Mouse (Mus musculus) left cerebral cortex, postnatal 25 days (tissue): ENCODE measurements around the gene Tmem92. TPM values are rescaled to one million over a fixed set of nuclear protein-coding genes. Genes with fewer than 3 reads are reported as not detected.
"Not testable (repeated sequence)": the region's sequence is repeated elsewhere in the genome, so short reads cannot be mapped to it uniquely, and the experiment has no call there.

Source experiments
- DNase-seq, 2 experiments: peaks; one replicate each; pipeline ENCODE4 v3.0.0; 2022; ENCODE audit warnings: low spot score in 2 of 2, mixed read lengths in 1 of 2
- intact Hi-C: fragments of 180-260 bp; cut with DNase I; formaldehyde crosslinking; loops from one replicate; pipeline ENCODE4 v1.15.1; 2025
- total RNA-seq, 2 experiments: library from RNA; stranded (reverse); gene quantifications; 2 replicates each; pipeline ENCODE4 v1.2.3; 2021

Tmem92 gene
- not detected for total RNA-seq

- no peak for DNase-seq
- intact Hi-C loops, result no loop called here
These were observed at the start of gene Tmem92 for GRCm38 (mm10) chr11:94782603-94783002. Gene Tmem92, minus strand, starts transcription at chr11:94782703.

- intact Hi-C loops, result no loop called here
- no peak for DNase-seq
These were observed 46.5 kb upstream of the Tmem92 start for GRCm38 (mm10) chr11:94828966-94829365.

GRCm38 (mm10) chr11:94819427-94819826, 36.9 kb upstream of the Tmem92 start:
- DNase-seq, result peak in 1 of 2 experiments; percentile 1
- intact Hi-C loops, result not testable (repeated sequence)

- peak in 1 of 2 experiments; percentile 10 for DNase-seq
- intact Hi-C loops, result not testable (repeated sequence)
These were observed 36.4 kb upstream of the Tmem92 start for GRCm38 (mm10) chr11:94818946-94819345.

GRCm38 (mm10) chr11:94811537-94811936, 29.0 kb upstream of the Tmem92 start:
- intact Hi-C loops, result not testable (repeated sequence)

GRCm38 (mm10) chr11:94791700-94792099, 9.2 kb upstream of the Tmem92 start:
- intact Hi-C loops, result no loop called here
- DNase-seq, result no peak

More at GRCm38 (mm10) chr11:94811537-94811936, 29.0 kb upstream of the Tmem92 start:
- not testable (repeated sequence) for DNase-seq

- peak; percentile 47 to 62 for DNase-seq
- intact Hi-C loops, result loop anchor here (2.0 kb wide), 1 partner anchor 152 kb away; the partner anchor contains the start of gene Col1a1
These were observed 2.7 kb upstream of the Tmem92 start for GRCm38 (mm10) chr11:94785247-94785646.

GRCm38 (mm10) chr11:94774887-94775497, 7.5 kb downstream of the Tmem92 start:
- no peak for DNase-seq
- intact Hi-C loops, result no loop called here

DNA sequence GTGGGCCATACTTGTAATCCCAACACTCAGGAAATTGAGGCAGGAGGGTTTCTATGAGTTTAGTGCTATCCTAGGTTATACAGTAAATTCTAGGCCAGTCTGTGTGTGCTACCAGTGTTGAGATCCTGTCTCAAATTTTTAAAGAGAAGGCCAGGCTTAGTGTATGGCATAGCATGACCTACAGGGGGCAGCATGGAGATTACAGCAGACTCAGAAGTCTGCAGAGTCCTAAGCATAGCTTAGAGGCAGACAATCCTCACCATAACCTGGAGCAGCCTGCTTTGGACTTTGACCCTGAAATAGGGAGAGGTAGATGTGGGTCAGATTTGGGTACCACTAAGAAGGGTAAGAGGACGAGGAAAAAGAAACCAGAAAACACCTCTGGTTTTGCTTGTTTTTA, 8.7 kb downstream of the Tmem92 start:
- no peak for DNase-seq
- intact Hi-C loops, result no loop called here

GRCm38 (mm10) chr11:94772363-94773055, 10.0 kb downstream of the Tmem92 start:
- intact Hi-C loops, result no loop called here
- no peak for DNase-seq

- intact Hi-C loops, result no loop called here
- no peak for DNase-seq
These were observed 15.3 kb downstream of the Tmem92 start for GRCm38 (mm10) chr11:94767241-94767640.

- intact Hi-C loops, result no loop called here
These were observed 19.7 kb downstream of the Tmem92 start for GRCm38 (mm10) chr11:94762775-94763174.

DNA sequence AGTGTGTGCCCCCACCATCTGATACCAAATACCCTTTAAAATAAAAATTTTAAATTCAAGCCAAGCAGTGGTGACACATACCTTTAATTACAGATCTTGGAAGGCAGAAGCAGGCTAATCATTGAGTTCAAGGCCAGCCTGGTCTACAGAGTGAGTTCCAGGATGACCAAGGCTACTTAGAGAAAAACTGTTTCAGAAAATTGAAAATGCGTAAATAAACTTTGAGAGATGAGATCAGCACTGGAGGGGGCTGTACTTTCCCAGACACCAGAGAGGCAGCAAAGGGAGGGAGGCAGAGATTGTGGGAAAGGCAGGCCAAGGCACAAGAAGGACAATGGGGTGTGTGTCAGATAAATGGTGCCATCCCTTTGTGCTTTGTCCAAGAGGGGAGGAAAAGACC, 20.2 kb downstream of the Tmem92 start:
- intact Hi-C loops, result no loop called here
- DNase-seq, result no peak

More at GRCm38 (mm10) chr11:94762775-94763174, 19.7 kb downstream of the Tmem92 start:
- DNase-seq, result no peak

DNA sequence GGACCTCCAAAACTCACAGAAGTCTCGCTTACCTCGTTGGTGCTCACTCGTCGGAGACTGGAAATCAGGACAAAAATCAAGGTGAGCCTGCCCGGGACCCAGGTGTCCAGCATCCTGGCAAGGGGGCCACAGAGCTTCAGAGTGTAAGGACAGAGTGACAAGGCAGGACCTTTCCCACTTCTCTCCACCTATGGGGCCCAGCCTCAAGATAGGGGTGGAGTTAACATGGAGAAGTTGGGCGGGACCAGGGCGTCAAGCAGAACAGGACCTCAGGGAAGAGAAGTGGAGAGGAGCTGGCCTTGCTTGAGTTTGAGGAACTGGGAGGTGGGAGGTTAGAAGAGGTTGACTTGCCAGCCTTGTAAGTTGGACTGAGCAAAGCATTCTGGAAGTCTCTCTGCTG, 21.7 kb downstream of the Tmem92 start:
- intact Hi-C loops, result no loop called here
- DNase-seq, result no peak

DNA sequence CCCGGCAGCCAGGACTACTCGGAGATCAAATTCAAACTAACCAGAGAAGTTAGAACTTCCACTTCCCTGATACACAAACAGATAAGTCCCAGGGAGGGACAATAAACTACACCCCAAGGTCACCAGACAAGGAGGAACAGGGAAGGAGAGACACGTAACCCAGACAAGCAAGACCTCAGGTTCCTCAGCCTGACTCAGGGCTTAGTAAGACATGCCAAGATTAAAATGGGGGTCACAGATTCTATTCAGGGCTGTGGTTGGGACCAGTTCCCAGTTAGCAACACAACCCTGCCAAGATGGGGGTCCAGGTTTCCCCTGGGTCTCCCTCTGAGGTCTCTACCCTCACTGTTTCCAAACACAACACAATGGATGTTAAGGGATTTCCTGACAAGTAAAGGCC, 22.1 kb downstream of the Tmem92 start:
- DNase-seq, result no peak
- intact Hi-C loops, result no loop called here

- DNase-seq, result no peak
- intact Hi-C loops, result no loop called here
These were observed 22.6 kb downstream of the Tmem92 start for GRCm38 (mm10) chr11:94759916-94760315.

GRCm38 (mm10) chr11:94752946-94753713, 29.4 kb downstream of the Tmem92 start:
- DNase-seq, result no peak
- intact Hi-C loops, result no loop called here

GRCm38 (mm10) chr11:94741732-94742272, 40.7 kb downstream of the Tmem92 start, which contains the start of gene Cdc34b:
Gene Cdc34b, plus strand, starts transcription at chr11:94741782.
- intact Hi-C loops, result no loop called here
- DNase-seq, result no peak

DNA sequence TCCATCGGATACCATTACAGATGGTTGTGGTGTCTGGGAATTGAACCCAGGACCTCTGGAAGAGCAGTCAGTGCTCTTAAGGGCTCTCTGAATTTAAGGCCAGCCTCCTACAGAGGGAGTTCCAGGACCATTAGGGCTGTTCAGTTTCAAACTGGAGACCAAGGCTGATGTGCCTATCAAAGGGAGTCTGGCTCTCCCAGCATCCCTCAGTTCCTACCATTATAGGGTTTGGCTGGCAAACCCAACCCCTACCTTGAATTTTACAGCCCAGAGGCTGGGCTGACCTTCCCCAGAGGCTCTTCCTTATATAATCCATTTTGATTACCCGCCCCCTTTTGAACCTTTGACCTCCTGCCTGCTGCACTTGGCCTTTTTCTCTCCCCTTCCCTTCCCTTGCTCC, 46.8 kb downstream of the Tmem92 start:
- intact Hi-C loops, result loop anchor here (10.0 kb wide), 2 partner anchors 229 to 369 kb away; partner anchors contain the start of gene Hils1
- no peak for DNase-seq

DNA sequence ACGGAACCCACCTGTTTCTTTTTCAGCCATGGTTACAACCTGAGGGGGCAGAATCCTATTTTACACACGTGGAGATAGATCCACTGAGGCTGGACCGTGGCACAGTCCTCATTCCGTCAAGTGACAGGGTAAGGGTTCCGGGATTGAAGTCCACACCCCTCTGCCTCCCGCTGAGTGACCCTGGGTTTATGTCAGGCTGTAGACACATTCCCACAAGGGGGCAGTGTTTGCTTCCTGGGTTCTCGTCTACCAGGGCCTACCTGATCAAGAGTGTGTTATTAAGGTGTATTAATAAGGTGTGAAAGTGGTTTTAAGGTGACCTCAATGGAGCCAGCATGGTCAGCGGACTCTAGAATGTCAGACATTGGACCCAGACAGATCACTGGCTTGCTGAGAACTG, 49.7 kb downstream of the Tmem92 start:
- DNase-seq, result no peak
- intact Hi-C loops, result loop anchor here (10.0 kb wide), 2 partner anchors 232 to 372 kb away; partner anchors contain the start of gene Hils1
